Mouse (Mus musculus) heart, adult 9 months (tissue): ENCODE data around the gene Rnf220.

ENCODE experiments used
- DNase-seq, 2 experiments: peaks; one replicate each; pipeline ENCODE4 v3.0.0; 2022; ENCODE audit warnings: low spot score in 2 of 2

Gene Rnf220

GRCm38 (mm10) chr4:117343385-117343784, 153.5 kb downstream of the Rnf220 start:
- no peak for DNase-seq

DNA sequence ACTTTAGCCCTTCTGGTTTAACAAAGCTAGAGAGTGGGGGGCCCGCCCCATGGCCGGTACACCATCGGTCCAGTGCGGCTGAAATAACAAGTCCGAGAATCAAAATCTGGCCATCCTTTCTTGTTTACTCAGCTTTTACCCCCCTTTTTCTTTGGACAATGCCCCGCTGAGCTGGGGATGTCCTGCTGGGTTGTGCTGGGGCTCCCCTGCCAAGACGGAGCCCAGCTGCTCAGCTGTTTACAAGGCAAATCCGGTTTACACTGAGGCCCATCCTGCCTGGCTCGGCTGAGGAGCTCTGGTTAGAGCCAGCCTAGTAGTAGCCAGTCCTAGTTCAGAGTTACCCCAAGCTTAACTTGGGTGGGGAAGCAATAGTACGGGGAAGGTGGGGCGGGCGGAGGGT, 154.1 kb downstream of the Rnf220 start:
- peak in 1 of 2 experiments; percentile 53 for DNase-seq

DNA sequence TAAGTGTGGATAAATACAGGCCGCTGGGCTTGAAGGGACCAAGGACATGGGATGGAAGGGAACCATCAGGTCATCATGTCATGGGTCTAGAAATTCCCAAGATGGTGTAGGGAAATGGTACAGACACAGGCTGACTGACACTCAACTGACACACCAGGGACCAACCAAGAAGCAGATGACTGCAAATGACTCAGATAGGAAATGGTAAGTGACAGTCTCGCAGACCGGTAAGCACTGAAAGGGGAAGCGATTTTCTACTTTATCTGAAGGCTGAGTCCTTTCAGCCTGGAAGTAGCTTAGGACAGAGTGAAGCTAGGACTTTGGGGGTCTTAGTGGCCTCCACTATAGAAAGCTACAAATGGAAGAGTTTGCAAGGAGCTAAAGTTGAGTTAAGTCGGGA, 155.6 kb downstream of the Rnf220 start:
- DNase-seq, result no peak

- no peak for DNase-seq
Measured at GRCm38 (mm10) chr4:117339796-117340195, 157.1 kb downstream of the Rnf220 start.

- DNase-seq, result no peak
Measured at GRCm38 (mm10) chr4:117330836-117331475, 165.9 kb downstream of the Rnf220 start.

GRCm38 (mm10) chr4:117330132-117330531, 166.7 kb downstream of the Rnf220 start:
- DNase-seq, result no peak

DNA sequence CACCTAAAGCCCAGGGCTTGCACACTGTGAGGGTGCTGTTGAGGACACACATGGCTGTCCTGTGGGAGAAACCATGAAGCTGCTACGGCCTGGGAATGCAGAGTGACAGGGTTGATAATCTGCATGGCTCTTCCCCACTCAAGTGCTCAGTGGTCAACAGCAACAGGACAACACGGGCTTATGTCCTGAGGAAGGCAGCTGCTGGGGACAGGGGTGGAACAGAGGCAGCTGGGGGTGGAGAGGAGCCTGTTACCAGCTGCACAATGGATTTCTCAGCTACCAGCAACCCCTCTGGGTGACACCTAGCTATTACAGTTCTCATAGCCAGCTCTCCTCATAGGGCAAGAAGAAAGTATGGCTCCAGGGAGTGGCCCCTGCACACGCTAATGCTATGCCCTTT, 169.9 kb downstream of the Rnf220 start:
- DNase-seq, result no peak

DNA sequence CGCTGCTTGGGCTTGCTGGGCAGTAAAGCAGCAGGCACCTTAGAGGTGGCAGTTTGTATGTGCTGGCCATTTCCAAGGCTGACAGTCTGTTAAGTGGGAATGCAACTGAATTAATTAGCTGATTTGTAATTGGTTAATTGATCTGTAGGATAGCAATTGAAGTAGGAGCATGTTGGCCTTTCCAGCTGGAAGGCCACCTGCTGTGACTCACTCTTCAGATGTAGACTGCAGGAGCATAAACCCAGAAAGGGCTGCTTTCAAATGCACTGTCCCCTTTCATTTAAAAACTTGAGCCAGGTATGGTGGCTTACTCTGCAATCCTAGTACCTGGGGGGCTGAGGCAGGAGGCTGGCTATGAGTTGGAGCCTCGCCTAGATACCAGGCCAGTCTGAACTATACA, 171.8 kb downstream of the Rnf220 start:
- DNase-seq, result no peak

- DNase-seq, result peak; percentile 27
Measured at GRCm38 (mm10) chr4:117323515-117324344, 173.1 kb downstream of the Rnf220 start.

GRCm38 (mm10) chr4:117321011-117321410, 175.8 kb downstream of the Rnf220 start:
- DNase-seq, result no peak

GRCm38 (mm10) chr4:117318508-117318907, 178.3 kb downstream of the Rnf220 start:
- no peak for DNase-seq

GRCm38 (mm10) chr4:117317701-117318190, 179.1 kb downstream of the Rnf220 start:
- no peak for DNase-seq

DNA sequence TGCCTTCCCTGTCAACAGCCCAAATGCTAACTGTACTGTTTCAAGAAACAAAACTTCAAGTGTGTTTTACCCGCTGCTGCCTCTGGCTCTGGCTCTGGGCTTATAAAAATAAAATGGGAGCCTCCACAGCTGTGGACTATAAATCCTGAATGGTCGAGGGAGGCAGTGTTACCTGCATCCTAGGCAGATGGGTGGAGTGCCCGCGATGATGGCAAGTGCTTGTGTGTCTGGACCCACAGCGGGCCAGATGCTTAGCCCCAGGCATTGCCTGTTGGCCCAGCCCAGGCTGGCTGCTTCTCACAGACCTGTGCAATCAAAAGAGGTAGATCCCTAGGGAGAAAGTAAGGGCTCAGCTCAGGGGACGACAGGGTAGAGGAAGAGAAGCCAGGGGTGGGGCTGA, 180.1 kb downstream of the Rnf220 start:
- no peak for DNase-seq

DNA sequence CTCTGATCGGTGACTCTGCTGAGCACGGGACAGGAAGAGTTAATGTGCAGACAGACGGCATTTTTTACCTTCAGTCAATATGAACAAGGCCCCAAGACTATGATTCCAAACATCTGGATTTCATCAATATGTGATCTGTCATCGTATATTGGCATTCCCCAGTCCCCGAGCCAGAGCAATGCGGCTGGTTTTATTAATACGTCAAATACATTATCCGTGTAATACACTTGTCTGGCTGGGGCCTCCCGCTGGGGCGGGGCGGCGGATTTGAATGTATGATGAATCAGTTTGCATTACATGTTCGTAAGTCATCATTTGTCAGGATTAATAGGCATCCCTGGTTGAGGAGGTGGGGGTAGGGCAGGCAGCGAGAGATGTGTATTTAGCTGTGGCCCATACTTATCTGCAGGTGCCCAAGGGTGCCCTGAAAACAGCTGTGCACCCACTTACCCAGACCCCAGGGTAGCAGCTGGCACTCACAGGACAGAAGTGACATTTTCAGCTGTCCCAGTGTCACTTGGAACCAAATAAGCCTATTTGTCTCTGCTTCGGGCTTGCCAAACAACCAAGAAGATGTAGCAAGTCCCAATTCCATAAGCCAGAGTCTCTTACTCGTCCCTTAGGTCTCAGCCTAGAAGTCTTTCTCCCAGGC, 181.9 kb downstream of the Rnf220 start:
- no peak for DNase-seq

DNA sequence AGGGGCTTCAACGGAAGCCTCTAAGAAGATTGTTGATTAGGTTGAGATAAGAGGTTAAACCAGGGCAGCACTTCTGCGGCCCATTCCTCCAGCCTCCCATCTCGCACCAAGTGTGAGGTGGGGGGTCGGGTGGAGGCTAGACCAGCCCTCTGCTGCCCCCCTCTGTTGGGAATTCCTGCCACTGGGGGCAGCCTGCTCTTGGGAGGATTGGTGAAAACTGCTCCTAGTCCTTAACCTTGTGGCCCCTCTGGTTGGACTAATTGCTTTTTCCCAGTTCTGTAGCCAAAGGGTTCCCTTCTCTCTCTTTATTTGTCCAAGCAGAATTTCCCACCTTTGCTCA, 183.8 kb downstream of the Rnf220 start:
- no peak for DNase-seq

DNA sequence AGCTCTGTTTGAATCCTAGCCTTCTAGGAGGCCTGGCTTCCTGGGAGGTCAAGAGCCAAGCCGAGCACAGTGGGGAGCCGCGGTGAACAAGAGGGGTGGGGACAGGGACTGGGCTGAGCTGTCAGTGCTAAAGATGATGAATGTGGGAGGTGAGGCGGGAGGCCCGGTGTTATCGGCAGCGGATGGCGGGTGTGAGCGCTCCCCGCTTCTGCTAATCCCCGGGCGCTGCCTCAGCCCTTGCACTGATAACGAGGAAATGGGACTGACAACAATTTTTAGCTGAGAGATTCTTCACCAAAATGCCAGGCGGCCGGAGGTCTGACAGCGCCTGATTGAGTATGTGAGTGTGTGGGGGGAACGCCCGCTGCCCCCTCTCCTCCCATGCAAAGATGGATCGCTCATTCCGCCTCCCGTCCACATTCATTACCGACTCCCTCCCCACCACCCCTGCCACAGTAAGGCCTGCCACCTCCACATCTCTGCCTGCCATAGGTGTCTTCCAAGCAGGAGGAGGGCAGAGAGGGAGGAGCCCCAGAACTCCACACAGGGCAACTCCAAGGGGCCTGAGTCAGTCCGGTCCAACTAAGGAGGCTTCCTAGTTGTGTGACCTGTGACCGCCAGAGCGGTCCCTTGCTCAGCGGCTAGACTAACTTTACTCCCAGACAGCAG, 184.3 kb downstream of the Rnf220 start:
- no peak for DNase-seq

DNA sequence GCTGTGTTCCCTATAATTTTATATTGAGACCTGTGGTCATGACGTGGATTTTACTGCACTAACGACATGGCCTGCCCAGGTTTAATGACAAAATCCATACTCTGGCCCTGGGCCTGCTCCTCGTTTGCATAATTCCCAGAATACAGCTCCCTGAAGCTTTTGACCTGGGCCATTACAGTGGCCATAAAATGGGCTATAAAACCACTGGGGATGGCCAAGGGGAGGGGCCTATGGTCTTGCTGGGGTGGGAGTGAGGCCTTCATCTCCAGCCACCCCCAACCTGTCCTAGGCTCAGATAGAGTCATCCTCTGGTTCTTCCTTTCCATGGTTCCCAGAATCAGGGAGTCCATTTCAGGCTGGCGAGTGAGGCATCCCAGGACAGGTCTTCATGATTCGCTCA, 185.0 kb downstream of the Rnf220 start:
- no peak for DNase-seq

- DNase-seq, result no peak
Measured at GRCm38 (mm10) chr4:117309427-117309826, 187.4 kb downstream of the Rnf220 start.

GRCm38 (mm10) chr4:117307270-117307669, 189.6 kb downstream of the Rnf220 start:
- DNase-seq, result no peak

GRCm38 (mm10) chr4:117305461-117305860, 191.4 kb downstream of the Rnf220 start:
- no peak for DNase-seq

DNA sequence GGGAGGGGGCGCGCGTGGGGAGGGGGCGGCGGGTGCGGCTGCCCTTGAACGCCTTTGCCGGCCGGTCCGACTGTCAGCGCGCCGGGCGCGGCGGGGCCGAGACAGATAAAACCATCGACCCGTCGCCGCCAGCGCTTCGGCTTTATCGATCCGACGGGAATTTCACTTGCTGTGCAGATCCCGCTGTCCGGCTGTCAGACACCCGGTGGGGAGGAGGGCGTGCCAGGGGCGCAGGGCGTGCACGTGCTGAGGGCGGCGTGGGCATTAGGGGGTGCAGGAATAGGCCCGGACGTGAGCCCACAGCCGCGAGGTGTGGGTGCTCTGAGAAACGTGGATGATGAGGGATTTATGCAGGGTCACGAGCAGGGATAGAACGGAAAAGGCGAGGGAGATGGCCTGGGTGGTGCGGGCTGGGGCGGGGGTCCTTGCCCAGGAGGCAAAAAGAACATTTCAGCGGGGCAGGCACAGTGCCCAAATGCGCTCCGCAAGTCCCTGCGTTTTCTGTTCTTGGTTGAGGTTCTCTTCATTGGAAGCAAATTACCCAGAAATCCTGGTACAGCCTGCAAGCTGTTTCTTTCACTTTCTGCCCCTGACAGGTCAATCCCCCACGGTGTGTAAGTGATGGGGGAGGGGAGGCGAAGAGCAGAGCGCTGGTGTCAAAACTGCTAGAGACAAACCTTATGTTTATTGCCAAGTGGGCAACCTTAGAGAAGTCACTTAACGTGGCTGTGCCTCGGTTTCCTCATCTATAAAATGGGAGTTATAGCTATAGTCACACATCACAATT, 192.4 kb downstream of the Rnf220 start:
- no peak for DNase-seq
